Mouse (Mus musculus) thymus, adult 2 months (tissue): ENCODE data around the gene Dcun1d4. TPM values are rescaled to one million over a fixed set of nuclear protein-coding genes. Genes with fewer than 3 reads are reported as not detected.

Experiments
- DNase-seq: peaks from one replicate; pipeline ENCODE4 v3.0.0; 2021
- H3K27ac ChIP-seq: fragments of 200-500 bp; 2 replicates; pipeline ENCODE4 v1.5.1; 2012; ENCODE audit warnings: low read length, control low read depth; ENCODE audit not compliant: control insufficient read depth, insufficient read depth
- H3K27me3 ChIP-seq: fragments of 200-500 bp; 2 replicates; pipeline ENCODE4 v1.6.1; 2012; ENCODE audit warnings: mild to moderate bottlenecking, low read length, moderate library complexity, mixed read lengths; ENCODE audit not compliant: control insufficient read depth, insufficient read depth
- H3K36me3 ChIP-seq: fragments of 200-500 bp; 2 replicates; pipeline ENCODE4 v1.6.1; 2012; ENCODE audit warnings: mild to moderate bottlenecking, low read length, moderate library complexity; ENCODE audit not compliant: control insufficient read depth, insufficient read depth
- H3K4me1 ChIP-seq: fragments of 200-500 bp; replicated peaks from 2 replicates; pipeline ENCODE4 v1.6.1; 2012; ENCODE audit warnings: low read length; ENCODE audit not compliant: control insufficient read depth, insufficient read depth
- H3K4me3 ChIP-seq: fragments of 200-500 bp; 2 replicates; pipeline ENCODE4 v1.5.1; 2012; ENCODE audit warnings: mild to moderate bottlenecking, low read length, control low read depth, moderate library complexity; ENCODE audit not compliant: control insufficient read depth, insufficient read depth
- CTCF ChIP-seq: fragments of 200-500 bp; IDR thresholded peaks from 2 replicates; pipeline ENCODE4 v1.5.1; 2012; ENCODE audit warnings: mild to moderate bottlenecking, control low read depth, low read length, moderate library complexity, borderline replicate concordance; ENCODE audit not compliant: control insufficient read depth, poor library complexity, insufficient read depth; ENCODE audit errors: extremely low read depth
- POLR2A ChIP-seq: fragments of 200-500 bp; IDR thresholded peaks from 2 replicates; pipeline ENCODE4 v1.6.1; 2012; ENCODE audit warnings: mild to moderate bottlenecking, low read length, control low read depth, moderate library complexity; ENCODE audit not compliant: control insufficient read depth, poor library complexity, insufficient read depth; ENCODE audit errors: extremely low read depth
- WGBS: fragments of 180-500 bp; shearing (Covaris S2); methylation state at CpG from one replicate; pipeline ENCODE4 v1.1.7; 2018; 5-methylcytosine and 5-hydroxymethylcytosine counted together
- polyA plus RNA-seq: library from polyadenylated mRNA; depleted of rRNA; stranded (reverse); fragments of >200 nt; gene quantifications from 2 replicates; pipeline ENCODE4 v1.2.3, GENCODE M21; 2012

Gene Dcun1d4
- polyA plus RNA-seq, 1 experiment: 3.9 TPM

DNA sequence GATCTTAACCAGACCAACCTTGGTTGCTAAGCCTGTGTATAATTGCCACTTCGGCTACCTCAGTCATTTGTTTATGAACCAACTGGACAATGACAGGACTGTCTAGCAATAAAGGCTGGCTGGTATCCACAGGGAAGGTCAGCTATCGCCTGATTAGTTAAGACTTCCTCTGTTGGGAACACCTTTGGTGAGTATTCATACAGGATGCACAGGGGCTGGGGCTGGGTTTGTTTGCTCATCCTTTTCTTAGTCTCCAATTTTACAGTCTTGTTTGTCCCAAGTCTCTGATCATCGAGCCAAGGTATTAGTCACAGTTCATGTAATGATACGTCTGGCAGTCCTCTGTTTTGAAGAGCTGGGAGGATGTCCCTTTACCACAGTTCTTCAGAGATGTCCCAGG lies 86.1 kb downstream of the Dcun1d4 start:
- H3K36me3 ChIP-seq: no peaks in the 10 kb centered on the region
- no peak for DNase-seq
- H3K4me1 ChIP-seq: no peaks in the 10 kb centered on the region
- no peak overlapping the region for H3K4me3 ChIP-seq
- H3K27me3 ChIP-seq: no peaks in the 10 kb centered on the region
- TF ChIP-seq POLR2A (no peak), CTCF (no peak)
- H3K27ac ChIP-seq: no peak overlapping the region
- 93% methylated on average over 4 of the region's 4 CpGs for WGBS

DNA sequence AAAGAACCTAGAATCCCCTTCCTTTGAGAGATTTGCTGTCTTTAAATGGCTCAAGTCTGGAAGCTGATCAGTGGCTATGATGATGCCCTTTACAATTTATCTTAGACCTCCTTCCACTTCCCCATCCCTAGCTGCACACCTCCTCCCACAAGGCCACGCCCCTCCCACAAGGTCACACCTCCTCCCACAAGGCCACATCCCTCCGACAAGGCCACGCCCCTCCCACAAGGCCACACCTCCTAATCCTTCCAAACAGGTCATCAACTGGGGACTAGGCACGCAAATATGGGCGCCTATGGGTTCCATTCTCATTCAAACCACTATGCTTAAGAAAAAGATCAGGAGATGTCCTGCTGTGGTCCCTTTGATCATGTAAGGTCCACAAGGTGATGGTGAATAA lies 88.4 kb downstream of the Dcun1d4 start:
- no peaks in the 10 kb centered on the region for H3K36me3 ChIP-seq
- H3K4me3 ChIP-seq: no peak overlapping the region
- H3K27me3 ChIP-seq: no peaks in the 10 kb centered on the region
- TF ChIP-seq POLR2A: no peak
- no peak for TF ChIP-seq CTCF
- H3K4me1 ChIP-seq: no peaks in the 10 kb centered on the region
- H3K27ac ChIP-seq: no peak overlapping the region
- DNase-seq: no peak
- 91% methylated on average over 5 of the region's 5 CpGs for WGBS

DNA sequence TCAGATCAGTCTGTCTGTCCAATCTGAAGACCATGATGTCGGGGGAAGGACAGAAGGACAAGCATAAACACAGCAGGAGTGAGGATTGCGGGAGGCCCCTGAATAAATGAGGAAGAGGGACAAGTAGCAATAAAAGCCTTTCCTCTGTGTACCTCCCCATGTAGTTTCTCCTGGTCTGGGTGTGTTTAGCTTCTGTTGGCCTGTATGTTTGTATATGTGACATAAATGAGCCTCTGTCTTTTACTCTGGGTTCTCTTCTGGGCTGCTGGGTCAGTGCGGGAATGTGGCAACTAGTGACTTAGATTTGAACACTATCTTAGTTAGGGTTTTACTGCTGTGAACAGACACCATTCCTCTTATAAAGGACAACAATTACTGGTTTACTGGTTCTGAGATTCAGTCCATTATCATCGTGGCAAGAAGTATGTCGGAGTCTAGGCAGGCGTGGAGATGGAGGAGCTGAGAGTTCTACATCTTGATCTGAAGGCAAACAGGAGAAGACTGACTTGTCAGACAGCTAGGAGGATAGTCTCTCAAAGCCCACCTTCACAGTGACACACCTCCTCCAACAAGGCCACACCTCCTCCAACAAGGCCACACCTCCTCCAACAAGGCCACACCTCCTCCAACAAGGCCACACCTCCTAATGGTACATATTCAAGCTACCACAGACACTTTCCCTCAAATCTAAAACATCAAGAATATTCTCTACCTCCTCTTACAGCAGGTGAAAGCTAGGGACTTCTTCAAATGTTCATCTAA lies 90.8 kb downstream of the Dcun1d4 start:
- H3K27me3 ChIP-seq: no peaks in the 10 kb centered on the region
- H3K4me3 ChIP-seq: no peak overlapping the region
- no peak overlapping the region for H3K27ac ChIP-seq
- no peak for DNase-seq
- TF ChIP-seq POLR2A (no peak), CTCF (no peak)
- no peaks in the 10 kb centered on the region for H3K36me3 ChIP-seq
- H3K4me1 ChIP-seq: no peaks in the 10 kb centered on the region
- WGBS: 93% methylated on average over 6 of the region's 6 CpGs

DNA sequence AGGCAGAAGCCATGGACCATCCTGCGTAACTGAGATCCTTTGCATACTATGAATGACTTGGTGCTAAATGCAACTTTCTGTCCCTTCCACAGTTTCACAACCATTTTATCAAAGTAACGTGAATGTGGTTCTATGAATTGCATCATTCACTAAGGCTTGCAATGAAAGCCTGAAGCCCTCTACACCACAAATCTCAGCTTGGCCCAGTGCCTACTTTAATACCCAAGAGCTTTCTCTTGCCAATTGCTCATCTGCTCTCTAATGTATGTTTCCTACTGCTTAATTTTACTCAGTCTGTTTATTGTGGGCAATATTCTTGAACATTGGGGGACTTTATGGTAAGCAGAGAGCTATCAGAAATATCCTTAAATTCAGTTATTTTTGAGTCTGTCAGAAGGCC lies 92.0 kb downstream of the Dcun1d4 start:
- Histone ChIP-seq H3K27ac (no peak overlapping the region), H3K27me3 (no peaks in the 10 kb centered on the region), H3K4me1 (no peaks in the 10 kb centered on the region), H3K36me3 (no peaks in the 10 kb centered on the region), H3K4me3 (no peak overlapping the region)
- WGBS: 90% methylated on average over 2 of the region's 2 CpGs
- TF ChIP-seq CTCF (no peak), POLR2A (no peak)
- DNase-seq: no peak

DNA sequence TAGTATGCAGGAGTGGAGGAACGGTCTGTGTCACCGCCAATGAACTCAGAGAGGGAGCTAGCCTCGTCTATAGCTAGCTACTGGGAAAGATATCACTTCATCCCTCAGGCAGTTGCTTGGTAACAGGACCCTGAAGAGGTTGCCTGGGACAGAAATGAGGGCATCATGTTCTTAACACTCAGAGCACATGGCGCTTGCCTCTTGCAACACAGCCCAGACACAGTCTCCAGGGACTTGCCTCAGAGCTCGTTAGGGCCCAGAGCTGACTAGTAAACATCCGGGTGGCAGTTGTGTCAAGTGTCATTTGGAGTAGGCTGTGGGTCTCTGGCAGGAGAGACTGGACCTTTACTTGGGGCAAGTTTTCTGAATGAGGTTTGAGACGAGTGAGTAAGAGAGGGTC lies 93.0 kb downstream of the Dcun1d4 start:
- H3K4me1 ChIP-seq: no peaks in the 10 kb centered on the region
- WGBS: 94% methylated on average over 7 of the region's 7 CpGs
- TF ChIP-seq CTCF: no peak
- TF ChIP-seq POLR2A: no peak
- no peak for DNase-seq
- H3K27me3 ChIP-seq: no peaks in the 10 kb centered on the region
- H3K36me3 ChIP-seq: no peaks in the 10 kb centered on the region
- no peak overlapping the region for H3K4me3 ChIP-seq
- no peak overlapping the region for H3K27ac ChIP-seq

DNA sequence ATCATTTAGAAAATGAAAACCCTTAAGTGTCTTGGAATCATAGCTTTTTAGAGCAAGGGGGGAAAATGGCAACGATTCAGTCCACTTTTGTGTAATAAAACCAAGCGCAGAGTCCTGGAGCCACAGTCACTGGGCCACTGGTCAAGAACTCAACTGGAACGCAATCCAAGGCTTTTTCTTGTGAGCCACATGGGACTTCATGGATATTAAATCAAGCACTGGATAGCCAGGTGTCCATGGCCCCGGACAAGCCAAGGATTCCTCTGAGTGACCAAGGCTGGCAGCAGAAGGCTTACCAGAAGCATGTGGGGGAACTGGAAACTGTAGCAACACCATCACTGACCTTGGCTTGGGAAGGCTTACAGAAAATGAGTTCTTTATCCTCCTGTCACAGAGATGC lies 93.8 kb downstream of the Dcun1d4 start:
- TF ChIP-seq POLR2A (no peak), CTCF (no peak)

More for the DNA sequence above, 93.8 kb downstream of the Dcun1d4 start:
- H3K27me3 ChIP-seq: no peaks in the 10 kb centered on the region
- over 99% methylated on average over 4 of the region's 4 CpGs for WGBS
- DNase-seq: no peak
- H3K4me3 ChIP-seq: no peak overlapping the region
- no peaks in the 10 kb centered on the region for H3K36me3 ChIP-seq
- H3K27ac ChIP-seq: no peak overlapping the region
- no peaks in the 10 kb centered on the region for H3K4me1 ChIP-seq
